Mouse (Mus musculus) CH12.LX (cell line): ENCODE data around the gene Orai1.

Source experiments
- BHLHE40 ChIP-seq: IDR thresholded peaks from 2 replicates; pipeline ENCODE4 v1.6.1; 2011; ENCODE audit warnings: mild to moderate bottlenecking, low read depth, low read length, improper control_type of control experiment
- CTCF ChIP-seq, 2 experiments: IDR thresholded peaks in 1 of 2; conservative IDR thresholded peaks in 1 of 2; 2 replicates each; pipeline ENCODE4 v1.5.1; 2011 to 2012; ENCODE audit warnings: low read depth in 2 of 2, low read length in 2 of 2, improper control_type of control experiment in 1 of 2, inconsistent platforms in 1 of 2, mild to moderate bottlenecking in 1 of 2, moderate library complexity in 1 of 2
- ETS1 ChIP-seq: conservative IDR thresholded peaks from 2 replicates; pipeline ENCODE4 v1.6.1; 2012; ENCODE audit warnings: low read depth, mild to moderate bottlenecking, inconsistent platforms, low read length, improper control_type of control experiment, moderate library complexity
- GABPA ChIP-seq: IDR thresholded peaks from 2 replicates; pipeline ENCODE4 v1.6.1; 2012; ENCODE audit warnings: low read depth, low read length, improper control_type of control experiment, inconsistent platforms; ENCODE audit not compliant: insufficient replicate concordance
- MEF2A ChIP-seq: IDR thresholded peaks from 2 replicates; pipeline ENCODE4 v1.6.1; 2014; ENCODE audit warnings: low read depth, mild to moderate bottlenecking, inconsistent platforms, low read length, improper control_type of control experiment, borderline replicate concordance
- PAX5 ChIP-seq: IDR thresholded peaks from 2 replicates; pipeline ENCODE4 v1.6.1; 2012; ENCODE audit warnings: low read length, inconsistent platforms, mixed read lengths
- POLR2A ChIP-seq: IDR thresholded peaks from 2 replicates; pipeline ENCODE4 v1.6.1; 2011; ENCODE audit warnings: low read depth, mild to moderate bottlenecking, improper control_type of control experiment, low read length
- POLR2AphosphoS2 ChIP-seq: IDR thresholded peaks from 2 replicates; pipeline ENCODE4 v1.6.1; 2011; ENCODE audit warnings: low read depth, low read length, improper control_type of control experiment
- SIN3A ChIP-seq: IDR thresholded peaks from 2 replicates; pipeline ENCODE4 v1.6.1; 2012; ENCODE audit warnings: low read length, improper control_type of control experiment, inconsistent platforms
- TCF12 ChIP-seq: IDR thresholded peaks from 2 replicates; pipeline ENCODE4 v1.6.1; 2014; ENCODE audit warnings: low read depth, mild to moderate bottlenecking, inconsistent platforms, low read length, improper control_type of control experiment
- ZC3H11A ChIP-seq: IDR thresholded peaks from 2 replicates; pipeline ENCODE4 v1.6.1; 2012; ENCODE audit warnings: low read depth, mild to moderate bottlenecking, inconsistent platforms, low read length, improper control_type of control experiment
- ZNF384 ChIP-seq: IDR thresholded peaks from 2 replicates; pipeline ENCODE4 v1.6.1; 2012; ENCODE audit warnings: low read depth, low read length, improper control_type of control experiment, inconsistent platforms

GRCm38 (mm10) chr5:123024312-123024711 is 9.4 kb downstream of the Orai1 start:
- TF ChIP-seq CTCF (conservative IDR thresholded peaks at IDR 0.05 in 1 of 2, IDR thresholded peaks at IDR 0.05 in 1 of 2; ENCODE audit: low read depth in 2 of 2, low read length in 2 of 2) (no peak), POLR2AphosphoS2 (no peak), ETS1 (no peak), BHLHE40 (no peak), ZNF384 (no peak), POLR2A (no peak), TCF12 (no peak), GABPA (no peak), ZC3H11A (no peak), MEF2A (no peak), PAX5 (no peak), SIN3A (no peak)
